Mouse (Mus musculus) liver, embryonic 14.5 days (tissue): ENCODE measurements around the gene Ncaph2.

Experiments
- CTCF ChIP-seq: IDR thresholded peaks from 2 replicates; pipeline ENCODE4 v1.5.1; 2016; ENCODE audit warnings: antibody characterized with exemption, low read depth, control low read depth
- EP300 ChIP-seq: IDR thresholded peaks from 2 replicates; pipeline ENCODE4 v1.6.1; 2016; ENCODE audit warnings: antibody characterized with exemption, low read depth

- TF ChIP-seq CTCF (no peak), EP300 (no peak)
These were observed 29.1 kb downstream of the Ncaph2 start, which contains the start of gene Klhdc7b for GRCm38 (mm10) chr15:89384617-89385016.
